Comparison of ENCODE assay signal across 13 mouse cellular contexts in the genomic region with DNA sequence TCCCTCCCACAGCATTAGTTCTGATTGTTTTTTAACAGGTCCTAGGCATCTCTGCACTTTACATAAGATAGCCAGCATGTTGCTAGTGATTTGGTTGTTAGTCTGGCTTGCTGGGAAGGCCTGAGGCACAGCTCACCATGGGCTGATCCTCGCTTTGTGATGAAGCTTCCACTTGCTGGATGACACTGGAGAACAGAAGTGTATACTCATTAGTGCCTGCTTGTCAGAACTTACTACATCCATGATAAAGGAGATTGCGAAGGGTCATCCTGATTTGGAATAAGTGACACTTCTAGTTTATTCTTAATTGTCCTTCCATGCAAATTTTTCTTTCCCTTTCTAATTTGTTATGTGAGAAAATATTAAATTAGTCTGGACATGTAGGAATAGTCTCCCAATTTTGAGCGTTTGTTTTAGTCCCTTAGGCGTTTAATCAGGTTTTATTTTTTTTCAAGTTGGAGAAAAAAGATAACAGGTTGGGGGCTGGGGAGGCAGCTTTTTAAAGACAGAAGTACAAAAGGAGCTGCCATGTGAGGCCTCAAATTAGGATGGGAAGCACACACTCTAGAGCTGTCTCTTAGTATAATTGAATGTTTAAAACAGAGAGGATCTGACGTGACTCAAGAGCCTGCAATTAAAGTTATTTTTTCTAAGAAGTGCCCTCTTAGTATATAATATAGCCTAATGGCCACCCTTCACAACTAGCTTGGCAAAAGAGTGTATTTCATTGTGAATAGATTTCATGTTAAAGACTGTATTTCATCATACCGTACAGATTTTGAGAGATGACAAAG.
"Had no signal": no experiment of that assay in that cellular context is flagged by ENCODE, and none has a peak within 500 bp of the region (broad histone marks: within the 10 kb centered on the region; RNA-seq: fewer than 3 reads in every experiment).

No protein-coding gene starts in this region.

- H3K4me3 ChIP-seq: layer of hippocampus, adult 2 months; limb, embryonic 13.5 days; neural tube, embryonic 12.5 days had no signal

- H3K4me2 ChIP-seq: limb, embryonic 13.5 days; neural tube, embryonic 12.5 days had no signal

- H3K4me1 ChIP-seq: limb, embryonic 13.5 days; neural tube, embryonic 12.5 days had no signal

- DNase-seq: kidney, adult 11 months; kidney, postnatal 10 days; kidney, postnatal 4 days; left cerebral cortex, postnatal 4 days; lung, adult 2 months; lung, postnatal 36 days; thymus, postnatal 14 days had no signal

- H3K36me3 ChIP-seq: limb, embryonic 13.5 days; neural tube, embryonic 12.5 days had no signal

- ATAC-seq: lung, postnatal 0 days had no signal

- H3K27ac ChIP-seq: layer of hippocampus, adult 2 months; limb, embryonic 13.5 days; liver, embryonic 14.5 days; neural tube, embryonic 12.5 days; stomach, postnatal 0 days had no signal

- H3K9me3 ChIP-seq: limb, embryonic 13.5 days; neural tube, embryonic 12.5 days had no signal

- H3K27me3 ChIP-seq: neural tube, embryonic 12.5 days had no signal

- H3K9ac ChIP-seq: limb, embryonic 13.5 days; liver, embryonic 14.5 days; neural tube, embryonic 12.5 days had no signal
